ENCODE assay signal across 8 mouse cellular contexts in the genomic region with DNA sequence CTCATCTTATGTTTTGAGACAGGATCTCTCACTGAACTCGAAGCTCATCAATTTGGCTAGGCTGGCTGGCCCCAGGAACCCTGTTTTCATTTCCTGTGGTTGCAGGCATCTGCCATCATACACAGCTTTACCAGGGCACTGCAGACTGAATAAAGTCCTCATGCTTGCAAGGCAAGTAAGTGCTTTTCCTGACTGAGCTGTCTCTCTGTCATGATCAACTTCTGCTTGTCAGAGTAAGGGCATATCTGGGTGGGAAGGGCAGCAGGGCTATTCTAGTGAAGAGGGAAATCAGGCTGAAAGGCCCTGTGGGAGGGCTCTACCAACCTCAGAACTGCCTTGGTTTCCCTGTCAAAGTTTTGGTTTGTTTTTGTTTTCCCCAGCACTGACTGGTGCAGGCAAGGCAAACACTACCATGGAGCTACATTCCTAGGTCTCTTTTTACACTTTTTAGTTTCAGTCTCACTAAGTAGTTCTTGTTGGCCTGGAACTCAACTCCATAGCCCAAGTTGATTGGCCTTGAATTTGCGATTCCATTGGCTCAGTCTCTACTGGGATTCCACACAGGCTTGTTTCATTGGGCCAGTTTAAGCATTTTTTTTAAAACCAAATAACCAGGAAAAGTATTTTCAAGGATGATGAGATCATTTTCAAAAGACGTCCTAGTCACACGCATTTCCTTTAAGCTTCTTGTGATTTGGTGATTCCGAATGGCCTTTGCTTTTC. TPM values are rescaled to one million over a fixed set of nuclear protein-coding genes. Genes with fewer than 3 reads are reported as not detected.
DNase-seq lines count a peak whose midpoint lies in the region; ATAC-seq and TF ChIP-seq lines count a peak whose summit lies in the region.

No protein-coding gene starts in this region.

- no peak for TF ChIP-seq POLR2A in testis, adult 2 months (IDR thresholded peaks at IDR 0.05; ENCODE audit: control insufficient read depth, low read depth, low read length)

- no peaks in the 10 kb centered on the region for H3K36me3 ChIP-seq in testis, adult 2 months (ENCODE audit: control insufficient read depth, insufficient read depth, low read length)
- H3K36me3 ChIP-seq in limb, embryonic 11.5 days (ENCODE audit: control insufficient read depth, insufficient read depth, low read length): no peaks in the 10 kb centered on the region
- no peaks in the 10 kb centered on the region for H3K36me3 ChIP-seq in neural tube, embryonic 11.5 days (ENCODE audit: control insufficient read depth, insufficient read depth, low read length)

- no peaks in the 10 kb centered on the region for H3K4me1 ChIP-seq in testis, adult 2 months (ENCODE audit: control insufficient read depth, insufficient read depth, low read length)
- 0 out of 2 replicates have a peak, but pooled peaks cover 2% of the 10 kb centered on the region for H3K4me1 ChIP-seq in limb, embryonic 11.5 days (ENCODE audit: control insufficient read depth, insufficient read depth, low read length)
- no peaks in the 10 kb centered on the region for H3K4me1 ChIP-seq in neural tube, embryonic 11.5 days (ENCODE audit: control insufficient read depth, insufficient read depth, low read length)

- H3K4me2 ChIP-seq in limb, embryonic 11.5 days (ENCODE audit: low read depth, severe bottlenecking): peak overlapping the region; percentile 62
- H3K4me2 ChIP-seq in neural tube, embryonic 11.5 days (ENCODE audit: low read depth): peak overlapping the region; percentile 46

- H3K9ac ChIP-seq in limb, embryonic 11.5 days (ENCODE audit: low read length): no peak overlapping the region
- no peak overlapping the region for H3K9ac ChIP-seq in neural tube, embryonic 11.5 days (ENCODE audit: low read length)

- peak overlapping the region; percentile 81 for H3K27ac ChIP-seq in testis, adult 2 months (ENCODE audit: control insufficient read depth, insufficient read depth, low read depth, low read length)
- no peak overlapping the region for H3K27ac ChIP-seq in limb, embryonic 11.5 days (replicated peaks; ENCODE audit: low read depth, low read length)
- peak overlapping the region; percentile 83; the same call in 1 of the 2 replicates for H3K27ac ChIP-seq in neural tube, embryonic 11.5 days (ENCODE audit: low read depth, low read length)

- TF ChIP-seq CTCF in testis, adult 2 months (IDR thresholded peaks at IDR 0.05; ENCODE audit: control insufficient read depth, insufficient read depth, insufficient replicate concordance, low read depth, low read length): no peak

- WGBS in limb, embryonic 11.5 days: 24% methylated on average over 5 of the region's 5 CpGs
- 45% methylated on average over 5 of the region's 5 CpGs for WGBS in neural tube, embryonic 11.5 days

- H3K27me3 ChIP-seq in testis, adult 2 months (ENCODE audit: control insufficient read depth, insufficient read depth, low read length): no peaks in the 10 kb centered on the region
- H3K27me3 ChIP-seq in limb, embryonic 11.5 days (ENCODE audit: control insufficient read depth, insufficient read depth, low read length): no peaks in the 10 kb centered on the region
- H3K27me3 ChIP-seq in neural tube, embryonic 11.5 days (ENCODE audit: control insufficient read depth, insufficient read depth, low read length): no peaks in the 10 kb centered on the region

- no peaks in the 10 kb centered on the region for H3K9me3 ChIP-seq in limb, embryonic 11.5 days (ENCODE audit: control insufficient read depth, low read length)
- no peaks in the 10 kb centered on the region for H3K9me3 ChIP-seq in neural tube, embryonic 11.5 days (ENCODE audit: control insufficient read depth, low read length)

- no peak for ATAC-seq in limb, embryonic 11.5 days (ENCODE audit: insufficient number of reproducible peaks, low FRiP score, low TSS enrichment, low read depth)
- ATAC-seq in neural tube, embryonic 11.5 days (ENCODE audit: insufficient read depth, low FRiP score, low TSS enrichment): no peak
- ATAC-seq in cerebellum, adult (ENCODE audit: insufficient number of reproducible peaks, low FRiP score, low TSS enrichment): no peak

- no peak for DNase-seq in testis, postnatal 10 days (ENCODE audit: low spot score)
- peak; percentile 14 to 46 for DNase-seq in heart, adult 18-20 months
- no peak for DNase-seq in limb, embryonic 11.5 days (ENCODE audit: low spot score)
- DNase-seq in neural tube, embryonic 11.5 days (ENCODE audit: low spot score): no peak
- no peak for DNase-seq in adipocyte (ENCODE audit: low spot score)
- no peak for DNase-seq in cerebellum, adult 18-20 months

- H3K4me3 ChIP-seq in testis, adult 2 months (ENCODE audit: control insufficient read depth, low read depth, low read length): no peak overlapping the region
- no peak overlapping the region for H3K4me3 ChIP-seq in limb, embryonic 11.5 days (ENCODE audit: low read depth, low read length)
- no peak overlapping the region for H3K4me3 ChIP-seq in neural tube, embryonic 11.5 days (ENCODE audit: low read depth, low read length)

RNA-seq across cellular contexts. Expression of a gene that starts 31.7 kb away (rescaled TPM):
- 8.2 and 9.6 TPM in 2 replicates for polyA plus RNA-seq in testis, adult 2 months (2012; rRNA removed)
- 100 to 1,000 TPM; 307 to 323 TPM for total RNA-seq in heart, adult 18-20 months (2021)
- polyA plus RNA-seq in limb, embryonic 11.5 days (2014; fragmentation: Nextera tagmentation; extraction: Ambion mirVana): 186 and 198 TPM in 2 replicates
- 196 and 199 TPM in 2 replicates for polyA plus RNA-seq in neural tube, embryonic 11.5 days (2014; fragmentation: Nextera tagmentation; extraction: Ambion mirVana)

Comparison
In these comparisons a context has a peak if more than half of its experiments do, and no peak if none do; other contexts are left out.
1. DNase-seq: peak in heart, adult 18-20 months (2 of 2); none in testis, postnatal 10 days (single experiment), limb, embryonic 11.5 days (single experiment), neural tube, embryonic 11.5 days (single experiment), adipocyte (single experiment) and cerebellum, adult 18-20 months (0 of 2).
2. RNA of a gene that starts 31.7 kb away (polyA plus RNA-seq): 196 to 199 TPM in neural tube, embryonic 11.5 days and 186 to 198 TPM in limb, embryonic 11.5 days; 8.2 to 9.6 TPM in testis, adult 2 months; every median in the first group is over 10 times any median in the second.